Mouse (Mus musculus) neural tube, embryonic 11.5 days (tissue): ENCODE measurements around the gene Fancm. TPM values are rescaled to one million over a fixed set of nuclear protein-coding genes. Genes with fewer than 3 reads are reported as not detected.
A peak's percentile ranks its signal among the peaks of the same experiment; 100 is the strongest.
"Not testable (repeated sequence)": the region's sequence is repeated elsewhere in the genome, so short reads cannot be mapped to it uniquely, and the experiment has no call there.

Experiments
- ATAC-seq: fragments of 200-750 bp; cut with Nextera tagmentation; 2 replicates; pipeline ENCODE4 v1.8.0; 2017; ENCODE audit warnings: moderate number of reproducible peaks, mild to moderate bottlenecking, moderate TSS enrichment, moderate library complexity; ENCODE audit not compliant: insufficient read depth, low FRiP score, low TSS enrichment
- DNase-seq: peaks from one replicate; pipeline ENCODE4 v3.0.0-alpha.2; 2015; ENCODE audit warnings: low spot score
- H3K27ac ChIP-seq: fragments of 300-500 bp; sonication (generic); 2 replicates; pipeline ENCODE4 v1.5.1; 2014; ENCODE audit warnings: low read depth, mild to moderate bottlenecking, low read length
- H3K27me3 ChIP-seq: fragments of 300-500 bp; sonication (generic); 2 replicates; pipeline ENCODE4 v1.6.1; 2014; ENCODE audit warnings: mild to moderate bottlenecking, low read length, mixed read lengths; ENCODE audit not compliant: control insufficient read depth, insufficient read depth
- H3K36me3 ChIP-seq: fragments of 300-500 bp; sonication (generic); 2 replicates; pipeline ENCODE4 v1.6.1; 2014; ENCODE audit warnings: mild to moderate bottlenecking, low read length, moderate library complexity, mixed read lengths; ENCODE audit not compliant: control insufficient read depth, insufficient read depth
- H3K4me1 ChIP-seq: fragments of 300-500 bp; sonication (generic); 2 replicates; pipeline ENCODE4 v1.6.1; 2014; ENCODE audit warnings: low read length, mixed read lengths; ENCODE audit not compliant: control insufficient read depth, insufficient read depth
- H3K4me2 ChIP-seq: fragments of 300-500 bp; sonication (generic); 2 replicates; pipeline ENCODE4 v1.6.1; 2014; ENCODE audit warnings: low read depth, mild to moderate bottlenecking, moderate library complexity
- H3K4me3 ChIP-seq: fragments of 300-500 bp; sonication (generic); 2 replicates; pipeline ENCODE4 v1.5.1; 2014; ENCODE audit warnings: low read depth, low read length
- H3K9ac ChIP-seq: fragments of 300-500 bp; sonication (generic); 2 replicates; pipeline ENCODE4 v1.6.1; 2014; ENCODE audit warnings: mild to moderate bottlenecking, low read length
- H3K9me3 ChIP-seq: fragments of 300-500 bp; sonication (generic); 2 replicates; pipeline ENCODE4 v1.6.1; 2016; ENCODE audit warnings: low read length; ENCODE audit not compliant: control insufficient read depth
- WGBS: fragments of 180-500 bp; shearing (Covaris S2); extraction: QIAGEN DNeasy Blood & Tissue Kit; methylation state at CpG from one replicate; pipeline ENCODE4 v1.1.7; 2014; 5-methylcytosine and 5-hydroxymethylcytosine counted together
- polyA plus RNA-seq: library from polyadenylated mRNA; unstranded; fragments of >200 nt; fragmentation: Nextera tagmentation; extraction: Ambion mirVana; gene quantifications from 2 replicates; pipeline ENCODE4 v1.2.1, GENCODE M21; 2014

Fancm gene
- polyA plus RNA-seq, 1 experiment from 2014 or later, result 11.9 TPM

- peak; percentile 39 for DNase-seq
- H3K9ac ChIP-seq, H3K9me3 ChIP-seq, H3K36me3 ChIP-seq, H3K27me3 ChIP-seq, H3K4me1 ChIP-seq: not testable (repeated sequence)
- peak overlapping the region; percentile 81 for H3K4me3 ChIP-seq
- H3K27ac ChIP-seq, result peak overlapping the region; percentile 88
- ATAC-seq, result peak; percentile 35
- WGBS, result 33% methylated on average over 8 of the region's 8 CpGs
- H3K4me2 ChIP-seq, result peak overlapping the region; percentile 55
Observed at GRCm38 (mm10) chr12:65172959-65173358, 97.6 kb downstream of the Fancm start.

- no peak overlapping the region for H3K4me3 ChIP-seq
Observed at GRCm38 (mm10) chr12:65173736-65174135, 98.3 kb downstream of the Fancm start.

More at GRCm38 (mm10) chr12:65173736-65174135, 98.3 kb downstream of the Fancm start:
- no peaks in the 10 kb centered on the region for H3K27me3 ChIP-seq
- 91% methylated on average over 5 of the region's 5 CpGs for WGBS
- no peaks in the 10 kb centered on the region for H3K9me3 ChIP-seq
- DNase-seq (no peak), ATAC-seq (no peak)
- H3K9ac ChIP-seq, result no peak overlapping the region
- H3K27ac ChIP-seq, result no peak overlapping the region
- H3K4me1 ChIP-seq, result no peaks in the 10 kb centered on the region
- H3K36me3 ChIP-seq, result no peaks in the 10 kb centered on the region
- no peak overlapping the region for H3K4me2 ChIP-seq

Other genes starting within 250 kb of the Fancm start
- 2.5 and 4.7 TPM in 2 replicates for gene Gm527, start 157.7 kb upstream of the Fancm start, polyA plus RNA-seq
- 20.6 and 20.7 TPM in 2 replicates for gene Klhl28, start 110.1 kb upstream of the Fancm start, polyA plus RNA-seq
- 24.1 and 26.7 TPM in 2 replicates for gene Togaram1, start 109.8 kb upstream of the Fancm start, polyA plus RNA-seq
- 57.3 and 57.9 TPM in 2 replicates for gene Prpf39, start 39.3 kb upstream of the Fancm start, polyA plus RNA-seq
- 625 and 636 TPM in 2 replicates for gene Fkbp3, start 1.6 kb upstream of the Fancm start, polyA plus RNA-seq
- gene Mis18bp1, start 97.0 kb downstream of the Fancm start, polyA plus RNA-seq, result 58.8 and 61.6 TPM in 2 replicates
- not detected in 2 replicates for gene Wdr20rt, start 149.9 kb downstream of the Fancm start, polyA plus RNA-seq